Mouse (Mus musculus) bone marrow macrophage, adult 2 months (primary cell): ENCODE data around the gene Sugct. TPM values are rescaled to one million over a fixed set of nuclear protein-coding genes. Genes with fewer than 3 reads are reported as not detected.
"Not testable (repeated sequence)": the region's sequence is repeated elsewhere in the genome, so short reads cannot be mapped to it uniquely, and the experiment has no call there.

Source experiments
- H3K27ac ChIP-seq: 2 replicates; pipeline ENCODE4 v1.5.1; 2012; ENCODE audit warnings: low read depth, low read length; ENCODE audit not compliant: insufficient read depth
- H3K4me1 ChIP-seq: 2 replicates; pipeline ENCODE4 v1.6.1; 2012; ENCODE audit warnings: low read length; ENCODE audit not compliant: control insufficient read depth, insufficient read depth
- H3K4me3 ChIP-seq: 2 replicates; pipeline ENCODE4 v1.5.1; 2012; ENCODE audit warnings: mild to moderate bottlenecking, low read length, moderate library complexity; ENCODE audit not compliant: insufficient read depth
- CTCF ChIP-seq: IDR thresholded peaks from 2 replicates; pipeline ENCODE4 v1.5.1; 2012; ENCODE audit warnings: low read depth, mild to moderate bottlenecking, low read length, moderate library complexity
- POLR2A ChIP-seq: IDR thresholded peaks from 2 replicates; pipeline ENCODE4 v1.6.1; 2012; ENCODE audit warnings: mild to moderate bottlenecking, low read depth, low read length, borderline replicate concordance
- polyA plus RNA-seq: library from polyadenylated mRNA; stranded (reverse); fragments of >200 nt; gene quantifications from 2 replicates; pipeline ENCODE4 v1.2.4, GENCODE M21; 2012; ENCODE audit not compliant: missing spikeins, insufficient read depth, insufficient read length

Gene Sugct
- polyA plus RNA-seq, 1 experiment, result 2.4 TPM

- Histone ChIP-seq H3K4me3 (no peak overlapping the region), H3K4me1 (no peaks in the 10 kb centered on the region), H3K27ac (no peak overlapping the region)
- no peak for TF ChIP-seq POLR2A
Measured at GRCm38 (mm10) chr13:17511184-17511778, 184.1 kb downstream of the Sugct start.

GRCm38 (mm10) chr13:17494936-17495335, 200.4 kb downstream of the Sugct start:
- no peak overlapping the region for H3K27ac ChIP-seq
- no peak for TF ChIP-seq POLR2A
- TF ChIP-seq CTCF, result no peak
- no peak overlapping the region for H3K4me3 ChIP-seq
- no peaks in the 10 kb centered on the region for H3K4me1 ChIP-seq

GRCm38 (mm10) chr13:17494056-17494574, 201.2 kb downstream of the Sugct start:
- no peak for TF ChIP-seq CTCF
- no peak for TF ChIP-seq POLR2A
- Histone ChIP-seq H3K4me1 (no peaks in the 10 kb centered on the region), H3K27ac (no peak overlapping the region), H3K4me3 (no peak overlapping the region)

GRCm38 (mm10) chr13:17457981-17458380, 237.4 kb downstream of the Sugct start:
- not testable (repeated sequence) for H3K4me1 ChIP-seq, H3K4me3 ChIP-seq, H3K27ac ChIP-seq

- Histone ChIP-seq H3K4me1 (no peaks in the 10 kb centered on the region), H3K27ac (no peak overlapping the region), H3K4me3 (no peak overlapping the region)
- no peak for TF ChIP-seq POLR2A
- no peak for TF ChIP-seq CTCF
Measured at GRCm38 (mm10) chr13:17432139-17432916, 263.0 kb downstream of the Sugct start.

- Histone ChIP-seq H3K27ac (no peak overlapping the region), H3K4me3 (no peak overlapping the region), H3K4me1 (no peaks in the 10 kb centered on the region)
- no peak for TF ChIP-seq CTCF
- no peak for TF ChIP-seq POLR2A
Measured at GRCm38 (mm10) chr13:17421875-17422274, 273.5 kb downstream of the Sugct start.

- H3K4me3 ChIP-seq, result no peak overlapping the region
- TF ChIP-seq CTCF (no peak), POLR2A (no peak)
- H3K27ac ChIP-seq, result no peak overlapping the region
- H3K4me1 ChIP-seq, result no peaks in the 10 kb centered on the region
Measured at GRCm38 (mm10) chr13:17420557-17420956, 274.8 kb downstream of the Sugct start.

GRCm38 (mm10) chr13:17342836-17343235, 352.5 kb downstream of the Sugct start:
- Histone ChIP-seq H3K4me1 (no peaks in the 10 kb centered on the region), H3K4me3 (no peak overlapping the region), H3K27ac (no peak overlapping the region)
- TF ChIP-seq CTCF, result no peak
- TF ChIP-seq POLR2A, result no peak

GRCm38 (mm10) chr13:17335885-17336540, 359.3 kb downstream of the Sugct start:
- H3K27ac ChIP-seq, result no peak overlapping the region
- H3K4me1 ChIP-seq, result no peaks in the 10 kb centered on the region
- H3K4me3 ChIP-seq, result no peak overlapping the region
- no peak for TF ChIP-seq CTCF
- no peak for TF ChIP-seq POLR2A

- no peak for TF ChIP-seq POLR2A
- no peak for TF ChIP-seq CTCF
- H3K27ac ChIP-seq, result no peak overlapping the region
- no peaks in the 10 kb centered on the region for H3K4me1 ChIP-seq
- H3K4me3 ChIP-seq, result no peak overlapping the region
Measured at GRCm38 (mm10) chr13:17326863-17327262, 368.5 kb downstream of the Sugct start.
